Mouse (Mus musculus) cerebellum, postnatal 36 days (tissue): ENCODE measurements around the gene Nup210l.
"Not testable (repeated sequence)": the region's sequence is repeated elsewhere in the genome, so short reads cannot be mapped to it uniquely, and the experiment has no call there.

Source experiments
- DNase-seq, 2 experiments: peaks; one replicate each; pipeline ENCODE4 v3.0.0; 2021 to 2022; ENCODE audit warnings: mixed read lengths in 2 of 2

Gene Nup210l

DNA sequence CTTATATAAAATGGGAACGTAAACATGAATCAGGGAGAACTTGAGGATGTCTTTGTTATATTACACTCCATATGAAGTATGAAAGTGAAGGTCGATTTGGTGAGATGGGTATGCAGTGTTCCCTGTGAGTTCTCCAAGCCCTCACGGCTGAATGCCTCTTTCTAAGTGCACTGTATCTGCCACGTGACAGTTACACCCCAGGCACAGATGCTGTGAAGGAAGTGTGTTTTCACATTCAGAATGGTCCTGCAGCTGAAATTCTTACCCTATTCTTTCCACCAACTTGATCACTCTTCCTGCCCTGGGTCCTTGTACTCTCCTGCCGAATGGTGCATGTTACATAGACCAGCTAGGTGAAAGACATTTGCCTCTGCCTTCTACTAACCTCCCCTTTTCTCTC, 6.0 kb upstream of the Nup210l start:
- no peak for DNase-seq

DNA sequence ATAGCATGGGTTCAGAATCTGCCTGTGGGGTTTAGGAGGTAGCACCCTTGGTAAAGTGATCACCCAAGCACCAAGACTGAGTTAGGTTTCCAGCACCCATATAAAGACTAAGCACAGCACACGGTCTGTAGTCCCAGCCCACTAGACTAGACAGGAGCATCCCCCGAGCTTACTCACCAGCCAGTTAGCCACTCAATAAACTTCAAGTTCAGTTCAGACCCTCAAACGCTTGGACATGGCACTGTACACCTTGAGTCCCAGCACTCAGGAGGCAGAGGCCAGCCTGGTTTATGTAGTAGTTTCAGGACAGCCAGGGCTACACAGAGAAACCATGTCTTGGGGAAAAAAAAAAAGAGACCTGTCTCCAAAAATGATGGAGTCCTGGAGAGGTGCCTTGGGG, 2.9 kb upstream of the Nup210l start:
- DNase-seq = no peak

DNA sequence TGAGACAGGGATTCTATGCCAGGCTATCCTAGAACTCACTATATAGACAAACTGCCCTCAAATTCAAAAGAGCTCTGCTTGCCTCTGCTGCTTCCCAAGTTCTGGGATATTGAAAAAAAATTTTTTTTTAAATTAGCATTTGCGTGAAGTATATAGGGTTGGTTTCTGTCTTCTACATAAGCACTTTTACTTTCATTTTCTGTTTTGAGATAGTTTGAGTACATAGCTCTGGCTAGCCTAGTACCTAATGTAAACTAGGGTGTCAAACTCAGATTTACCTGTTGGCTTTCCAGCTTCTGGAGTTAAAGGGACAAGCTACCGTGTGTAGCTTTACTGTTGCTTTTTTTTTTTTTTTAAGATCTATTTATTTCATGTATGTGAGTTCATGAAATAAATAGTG, 2.3 kb upstream of the Nup210l start:
- DNase-seq = no peak

DNA sequence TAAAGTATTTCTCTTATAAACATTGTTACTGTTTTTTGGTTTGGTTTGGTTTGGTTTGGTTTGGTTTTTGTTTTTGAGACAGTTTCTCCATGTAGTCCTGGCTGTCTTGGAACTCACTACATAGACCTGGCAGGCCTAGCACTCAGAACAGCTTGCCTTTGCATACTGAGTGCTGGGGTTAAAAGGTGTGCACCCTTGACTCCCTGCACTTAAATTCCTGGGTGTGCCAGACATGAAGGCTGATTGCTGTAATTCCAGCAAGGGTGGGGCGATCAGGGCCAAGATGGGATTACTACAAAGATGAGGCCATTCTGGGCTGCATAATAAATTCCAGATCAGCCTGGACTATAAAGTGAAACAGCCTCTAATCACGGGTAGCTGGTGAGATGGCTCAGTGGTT, 1.7 kb upstream of the Nup210l start:
- DNase-seq = no peak

DNA sequence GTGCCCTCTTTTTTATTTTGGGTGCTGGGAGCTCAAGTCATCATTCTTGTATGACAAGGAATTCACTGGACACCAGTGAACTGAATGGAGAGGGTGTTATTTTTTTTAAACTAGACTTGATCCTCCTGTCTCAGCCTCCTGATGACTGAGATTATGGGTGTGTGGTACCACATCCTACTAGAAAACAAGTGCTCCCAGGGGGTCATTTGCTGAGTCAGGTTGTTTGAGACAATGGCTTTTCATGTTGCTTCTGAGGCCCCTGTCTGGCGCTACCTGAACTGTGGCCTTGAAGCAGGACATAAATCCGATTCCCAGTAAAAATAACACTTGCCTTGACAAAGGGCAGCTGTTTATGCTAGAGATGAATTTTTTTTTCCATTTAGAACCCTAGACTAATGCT, 756 bp upstream of the Nup210l start:
- no peak for DNase-seq

DNA sequence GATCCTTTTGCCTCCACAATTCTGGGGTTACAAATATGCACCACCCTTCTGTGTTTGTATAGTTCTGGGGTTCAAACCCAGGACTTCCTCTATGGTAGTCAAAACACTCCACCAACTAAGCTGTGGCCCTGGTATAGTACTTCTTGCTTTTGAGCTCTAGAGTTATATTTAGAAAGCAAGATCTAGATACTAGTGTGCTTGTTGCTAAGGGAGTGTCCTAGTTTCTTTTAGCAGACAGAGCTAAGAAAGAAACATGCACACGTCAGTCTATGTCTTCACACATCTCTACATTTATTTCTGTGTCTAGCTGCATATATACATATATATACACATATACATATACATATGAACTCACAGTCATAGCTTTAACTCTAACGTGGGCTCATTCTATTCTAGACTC, 7.8 kb downstream of the Nup210l start:
- no peak for DNase-seq

DNA sequence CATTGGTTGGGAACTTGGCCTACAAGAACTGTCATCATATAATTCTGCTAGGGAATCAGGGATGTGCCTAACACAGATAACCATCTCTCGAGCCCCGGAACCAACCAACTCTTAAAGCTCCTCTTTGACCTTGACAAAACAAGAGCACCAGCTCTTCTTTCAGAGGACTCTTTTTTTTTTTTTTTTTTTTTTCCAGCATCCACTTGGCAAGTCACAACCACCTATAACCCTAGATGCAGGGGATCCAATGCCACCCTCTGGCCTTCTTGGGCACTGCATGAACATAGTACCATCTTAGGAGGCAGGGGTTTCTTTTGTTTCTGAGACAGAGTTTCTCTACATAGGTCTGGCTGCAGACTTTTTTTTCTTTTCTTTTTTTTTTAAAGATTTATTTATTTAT, 10.4 kb downstream of the Nup210l start:
- DNase-seq = no peak

DNA sequence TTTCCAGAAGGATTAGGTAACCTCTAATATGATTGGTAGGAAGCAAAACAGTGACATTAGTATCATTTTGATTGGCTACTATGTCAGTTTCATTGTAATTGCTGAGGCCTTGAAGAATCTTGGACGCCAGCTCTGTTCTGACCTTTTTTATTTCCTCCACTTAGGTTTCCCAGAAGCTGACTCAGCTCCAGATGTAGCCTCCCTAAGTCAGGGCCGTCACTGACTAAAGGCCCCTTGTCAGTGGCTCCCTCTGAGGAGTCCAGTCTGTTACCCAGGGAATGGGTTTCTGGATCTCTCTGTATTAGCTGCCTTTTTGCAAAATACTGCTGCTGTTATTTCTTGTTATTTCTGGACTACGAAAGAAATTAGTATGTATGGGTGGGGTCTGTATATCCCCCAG, 11.6 kb downstream of the Nup210l start:
- no peak for DNase-seq

DNA sequence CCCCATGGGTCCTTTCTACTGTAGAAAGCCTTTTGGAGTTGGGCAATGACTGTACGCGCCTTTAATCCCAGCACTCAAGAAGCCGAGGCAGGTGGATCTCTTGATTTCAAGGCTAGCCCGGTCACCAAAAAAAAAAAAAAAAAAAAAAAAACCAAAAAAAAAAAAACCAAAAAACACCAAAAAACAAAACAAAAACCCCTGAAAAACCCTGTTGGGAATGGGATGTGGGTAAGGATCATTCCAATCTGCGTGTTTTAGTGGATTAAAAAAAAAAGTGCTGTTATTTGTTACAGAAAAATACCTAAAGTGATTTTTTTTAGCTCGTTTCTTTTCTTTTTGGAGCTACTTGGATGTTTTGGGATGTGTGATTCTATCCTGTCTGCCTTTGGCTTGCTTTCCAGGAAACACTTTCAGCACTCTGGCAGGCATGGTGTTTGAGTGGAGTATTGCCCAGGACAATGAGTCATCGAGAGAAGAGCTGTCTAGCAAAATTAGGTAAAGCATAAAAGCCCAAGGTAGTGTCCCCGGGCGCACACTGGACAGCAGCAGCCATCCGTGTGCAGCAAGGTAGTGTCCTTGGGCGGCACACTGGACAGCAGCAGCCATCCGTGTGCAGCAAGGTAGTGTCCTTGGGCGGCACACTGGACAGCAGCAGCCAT, 14.3 kb downstream of the Nup210l start:
- peak; percentile 35 to 55 for DNase-seq

DNA sequence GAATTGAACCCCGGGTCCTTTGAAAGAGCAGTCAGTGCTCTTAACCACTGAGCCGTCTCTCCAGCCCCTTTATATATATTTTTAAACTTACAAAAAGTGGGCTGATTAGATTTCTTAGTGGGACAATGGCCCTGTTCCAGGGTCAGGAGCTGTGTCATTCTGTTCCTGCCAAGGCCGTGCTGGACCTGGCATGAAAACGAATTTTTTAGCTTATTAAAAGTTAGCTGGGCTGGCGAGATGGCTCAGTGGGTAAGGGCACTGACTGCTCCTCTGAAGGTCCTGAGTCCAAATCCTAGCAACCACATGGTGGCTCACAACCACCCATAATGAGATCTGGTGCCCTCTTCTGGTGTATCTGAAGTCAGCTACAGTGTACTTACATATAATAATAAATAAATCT, 18.1 kb downstream of the Nup210l start:
- DNase-seq = not testable (repeated sequence)

DNA sequence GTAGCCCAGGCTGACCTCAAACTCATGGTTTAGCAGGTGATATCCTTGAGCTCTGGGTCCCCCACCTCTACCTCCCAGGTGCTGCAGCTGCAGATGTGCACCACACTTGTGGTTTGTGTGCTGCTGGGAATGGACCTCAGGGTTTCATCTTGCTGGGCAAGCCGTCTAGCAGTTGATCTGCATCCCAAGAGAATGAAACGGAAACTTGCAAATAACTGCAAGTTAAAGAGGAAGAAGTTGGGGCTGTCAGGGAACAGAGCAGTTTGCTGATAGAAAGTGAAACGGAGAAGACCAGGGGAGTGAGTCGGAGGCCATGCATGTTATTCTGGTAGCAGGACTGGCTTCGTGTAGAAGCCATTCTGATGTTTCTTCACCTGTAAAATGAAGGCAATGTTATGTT, 21.8 kb downstream of the Nup210l start:
- DNase-seq = no peak

DNA sequence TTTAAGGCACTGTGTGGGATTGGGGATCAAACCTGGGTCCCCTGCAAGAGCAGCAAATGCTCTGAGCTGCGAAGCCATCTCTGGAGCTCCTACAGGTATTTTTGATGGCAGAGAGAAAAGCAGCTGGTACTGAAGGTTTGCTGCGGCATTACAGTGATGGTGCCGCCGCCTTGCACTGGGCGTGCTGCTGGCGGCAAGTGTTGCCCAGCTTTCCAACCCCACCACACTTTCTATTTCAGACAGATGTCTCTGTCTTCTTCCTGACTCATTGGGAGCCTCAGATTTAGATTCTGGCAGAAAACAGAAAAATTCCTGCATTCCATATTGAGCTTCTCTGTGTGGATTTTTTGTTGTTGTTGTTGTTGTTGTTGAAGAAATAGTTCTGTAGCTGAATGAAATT, 23.9 kb downstream of the Nup210l start:
- no peak for DNase-seq

DNA sequence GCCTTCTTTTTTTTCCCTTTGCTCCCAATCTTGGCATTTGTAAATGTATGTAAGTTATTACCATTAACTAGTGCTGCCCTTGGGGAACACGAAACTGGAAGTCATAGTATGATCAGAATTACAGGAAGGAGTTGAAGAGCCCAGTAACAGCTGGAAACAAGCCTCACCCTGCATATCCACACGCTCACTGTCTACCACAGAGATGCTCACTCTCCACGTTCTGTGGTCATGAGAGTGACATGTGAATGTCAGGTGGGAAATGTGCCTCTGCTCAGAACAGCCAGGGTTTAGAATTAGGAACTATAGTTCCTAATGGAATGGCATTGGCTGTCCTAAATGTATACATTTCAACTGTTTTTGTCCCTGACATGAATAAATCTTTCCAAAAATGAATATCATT, 28.8 kb downstream of the Nup210l start:
- DNase-seq = no peak

DNA sequence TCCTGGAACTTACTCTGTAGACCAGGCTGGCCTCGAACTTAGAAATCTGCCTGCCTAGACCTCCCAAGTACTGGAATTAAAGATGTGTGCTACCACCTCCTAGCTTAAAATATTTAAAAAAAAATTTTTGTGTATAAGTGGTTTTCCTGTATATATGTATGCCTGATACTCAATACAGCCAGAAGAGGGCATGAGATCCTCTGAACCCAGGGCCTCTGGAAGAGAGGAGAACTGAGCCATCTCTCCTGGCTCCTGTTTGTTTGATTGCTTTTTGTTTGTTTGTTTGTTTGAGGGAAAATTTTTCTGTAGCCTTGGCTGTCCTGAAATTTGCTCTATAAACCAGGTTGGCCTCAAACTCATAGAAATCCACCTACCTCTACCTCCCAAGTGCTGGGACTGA, 29.4 kb downstream of the Nup210l start:
- DNase-seq = no peak

DNA sequence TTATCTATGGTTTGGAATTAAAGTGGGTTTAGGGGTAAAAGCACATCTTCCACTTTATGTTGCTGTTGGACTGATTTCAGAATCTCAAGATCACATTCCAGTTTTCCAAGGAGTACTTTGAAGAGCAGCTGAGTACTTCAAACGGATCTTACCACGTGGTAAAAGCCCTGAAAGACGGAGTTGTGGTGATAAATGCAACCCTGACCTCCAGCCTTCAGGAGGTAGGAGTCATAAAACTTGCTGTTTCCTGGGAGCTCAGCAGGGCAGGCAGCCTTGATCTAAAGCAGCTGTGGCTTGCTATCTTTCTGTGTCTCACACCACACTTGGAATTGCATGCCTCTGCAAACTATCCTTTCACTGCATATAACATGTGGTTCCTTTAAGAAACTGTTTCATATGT, 30.6 kb downstream of the Nup210l start:
- DNase-seq = no peak

DNA sequence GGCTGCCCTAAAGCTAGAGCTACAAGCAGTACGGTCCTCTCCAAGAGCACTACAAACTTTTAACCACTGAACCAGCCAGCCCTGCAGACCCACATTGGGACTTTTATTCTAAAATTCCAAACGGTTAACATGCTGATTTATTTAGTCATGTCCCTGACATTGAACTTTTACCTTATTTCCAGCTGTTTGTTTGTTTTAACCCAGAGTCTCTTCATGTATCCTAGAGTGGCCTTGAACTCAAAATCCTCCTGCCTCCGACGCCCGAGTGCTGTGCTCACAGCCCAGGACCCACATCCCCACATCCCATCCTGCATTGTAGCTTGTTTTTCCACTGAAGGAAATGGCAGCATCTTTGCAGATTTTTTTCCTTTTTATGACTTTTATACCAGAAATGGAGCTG, 31.1 kb downstream of the Nup210l start:
- no peak for DNase-seq

DNA sequence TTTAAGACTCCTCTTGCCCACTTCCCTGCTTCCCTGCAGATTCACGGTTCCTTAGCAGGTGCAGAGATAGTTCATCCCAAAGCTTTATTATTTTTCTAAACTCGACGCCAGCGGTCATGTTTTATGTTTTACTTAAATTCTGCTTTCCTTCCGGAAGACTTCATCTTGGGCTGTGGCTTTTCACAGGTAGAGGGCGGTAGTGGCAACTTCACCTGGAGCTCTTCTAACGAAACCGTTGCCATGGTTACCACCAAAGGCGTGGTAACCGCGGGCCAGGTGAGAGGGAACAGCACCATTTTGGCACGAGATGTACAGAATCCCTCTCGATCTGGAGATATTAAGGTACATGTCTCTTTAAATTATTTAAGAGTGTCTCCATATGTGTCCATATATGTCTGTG, 32.7 kb downstream of the Nup210l start:
- DNase-seq = no peak

DNA sequence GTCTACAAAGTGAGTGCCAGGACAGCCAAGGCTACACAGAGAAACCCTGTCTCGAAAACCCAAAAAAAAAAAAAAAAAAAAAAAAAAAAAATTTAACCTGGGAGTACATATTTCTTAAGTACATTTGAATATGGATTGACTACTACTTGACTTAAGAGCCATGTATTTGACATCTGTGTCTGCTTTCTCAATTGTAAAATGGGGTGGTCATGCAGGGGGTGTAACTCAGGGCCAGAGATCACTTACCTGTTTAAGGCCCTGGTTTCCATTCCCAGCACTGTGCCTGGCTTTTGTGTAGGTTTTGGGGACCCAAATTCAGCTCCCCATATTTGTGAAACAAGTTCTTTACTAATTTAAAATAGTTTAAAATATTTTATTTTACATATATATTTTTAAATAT, 33.7 kb downstream of the Nup210l start:
- no peak for DNase-seq

DNA sequence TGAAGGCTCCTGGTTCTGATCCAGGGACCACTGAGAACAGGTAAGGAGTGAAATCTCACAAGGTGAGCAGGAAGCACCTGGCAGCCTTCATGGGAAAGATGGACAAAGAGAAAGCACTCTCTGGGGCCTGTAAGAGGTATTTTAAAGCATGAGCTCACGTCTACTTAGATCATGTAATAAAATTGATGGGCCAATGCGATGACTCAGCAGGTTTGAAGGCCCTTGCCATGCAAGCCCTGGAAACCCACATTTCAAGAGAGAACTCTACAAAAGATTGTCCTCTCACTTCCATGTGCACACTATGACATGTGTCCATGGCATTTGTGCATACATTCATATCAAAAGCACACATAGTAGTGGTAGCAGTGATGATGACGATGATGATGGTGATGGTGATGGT, 36.0 kb downstream of the Nup210l start:
- no peak for DNase-seq

DNA sequence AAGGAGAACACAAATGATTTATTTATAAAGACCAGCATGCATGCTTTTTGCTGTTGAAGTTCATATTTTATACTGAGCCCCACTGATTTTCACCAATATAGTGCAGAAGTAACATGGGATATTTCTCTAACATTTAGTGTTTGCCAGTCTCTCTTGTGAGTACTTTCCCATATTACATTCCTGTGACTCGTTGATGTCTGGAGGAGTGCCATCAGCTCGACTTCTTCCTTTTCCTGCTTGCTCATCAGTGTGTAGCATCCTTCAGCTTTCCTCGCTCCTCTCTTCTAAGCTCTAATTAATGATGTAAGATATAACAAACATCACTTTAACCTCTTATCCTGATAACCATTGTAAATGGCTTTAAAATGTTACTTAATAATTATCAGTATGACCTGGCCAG, 41.5 kb downstream of the Nup210l start:
- DNase-seq = no peak

DNA sequence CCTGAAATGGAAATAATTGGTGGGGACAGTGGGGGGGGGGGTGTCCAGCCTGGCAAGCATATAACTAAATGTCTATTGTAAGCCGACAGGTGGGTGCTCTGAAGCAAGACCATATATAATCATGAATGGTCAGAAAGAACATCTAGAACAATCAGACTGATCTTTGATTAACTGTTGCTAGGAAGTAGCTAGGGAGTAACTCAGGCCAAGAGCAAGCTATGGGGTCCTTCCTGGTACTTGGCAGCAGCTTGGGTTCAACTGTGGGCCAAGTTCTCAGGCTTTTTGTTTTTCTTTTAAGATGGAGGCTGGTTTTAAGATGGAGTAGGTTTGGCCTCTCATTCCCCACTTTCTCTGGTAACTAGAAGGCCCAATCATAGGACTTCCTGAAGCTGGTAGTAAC, 42.7 kb downstream of the Nup210l start:
- no peak for DNase-seq

DNA sequence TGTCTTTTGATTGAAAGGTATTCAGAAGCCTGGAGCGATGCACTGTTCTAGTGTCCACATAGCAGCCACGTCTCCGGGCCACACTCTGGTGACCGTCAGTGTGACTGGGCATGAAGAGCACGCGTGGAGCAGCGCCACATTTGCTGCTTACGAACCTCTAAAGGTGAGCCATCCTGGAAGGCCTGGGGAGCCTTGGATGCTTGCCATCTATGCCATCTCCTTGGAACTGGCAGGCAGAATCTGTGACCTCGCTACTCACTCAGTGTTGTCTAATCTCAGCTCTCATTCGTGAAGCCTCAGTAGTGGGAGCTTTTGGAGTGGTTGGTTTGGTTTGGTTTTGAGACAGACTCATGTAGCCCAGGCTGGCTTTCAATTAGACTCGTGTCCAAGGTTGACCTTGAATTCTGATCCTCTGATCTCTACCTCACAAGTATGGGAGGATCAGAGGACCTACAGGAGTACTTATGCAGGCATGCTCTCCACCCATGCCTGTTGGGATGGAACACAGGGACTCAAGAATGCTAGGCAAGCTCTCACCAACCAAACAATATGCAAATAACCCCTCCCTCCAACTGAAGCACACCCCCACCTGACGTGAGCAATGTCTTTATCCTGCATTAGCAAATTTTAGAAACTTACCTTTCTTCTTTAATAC, 47.3 kb downstream of the Nup210l start:
- peak in 1 of 2 experiments; percentile 2 for DNase-seq

DNA sequence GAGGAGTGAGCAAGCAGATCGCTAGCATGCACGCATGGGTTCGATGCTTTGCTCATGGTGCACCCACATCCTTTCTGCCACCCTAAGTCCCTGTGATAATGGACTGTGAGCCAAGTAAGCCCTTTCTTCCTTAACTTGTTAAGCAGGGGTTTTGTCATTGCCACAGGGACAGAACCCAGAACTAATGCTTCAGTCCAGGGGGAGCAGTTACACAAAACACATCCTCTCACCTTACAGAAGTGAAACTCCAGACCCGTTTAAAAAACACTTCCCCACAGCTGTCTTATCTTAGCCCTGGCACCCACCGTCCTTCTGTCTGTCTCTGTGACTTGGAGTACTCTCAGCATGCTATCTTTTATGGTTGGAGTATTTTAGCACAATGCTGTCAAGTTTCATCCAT, 52.1 kb downstream of the Nup210l start:
- no peak for DNase-seq

DNA sequence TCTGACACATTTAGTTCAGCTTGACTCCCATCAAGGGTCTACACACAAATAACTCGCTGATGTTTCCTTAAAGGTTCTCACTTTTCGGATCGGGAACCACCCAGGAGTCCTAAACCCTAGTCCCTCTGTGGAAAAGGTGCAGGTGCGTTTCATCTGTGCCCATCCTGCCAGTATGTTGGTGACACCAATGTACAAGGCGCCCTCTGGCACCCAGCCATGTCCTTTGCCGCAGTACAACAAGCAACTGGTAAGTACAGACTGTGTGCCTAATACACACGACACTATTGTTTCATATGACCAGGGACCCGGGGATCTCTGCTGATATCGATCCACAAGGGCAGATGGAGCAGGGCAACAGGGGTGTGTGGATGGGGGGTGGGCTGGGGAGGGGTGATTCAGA, 55.8 kb downstream of the Nup210l start:
- no peak for DNase-seq

DNA sequence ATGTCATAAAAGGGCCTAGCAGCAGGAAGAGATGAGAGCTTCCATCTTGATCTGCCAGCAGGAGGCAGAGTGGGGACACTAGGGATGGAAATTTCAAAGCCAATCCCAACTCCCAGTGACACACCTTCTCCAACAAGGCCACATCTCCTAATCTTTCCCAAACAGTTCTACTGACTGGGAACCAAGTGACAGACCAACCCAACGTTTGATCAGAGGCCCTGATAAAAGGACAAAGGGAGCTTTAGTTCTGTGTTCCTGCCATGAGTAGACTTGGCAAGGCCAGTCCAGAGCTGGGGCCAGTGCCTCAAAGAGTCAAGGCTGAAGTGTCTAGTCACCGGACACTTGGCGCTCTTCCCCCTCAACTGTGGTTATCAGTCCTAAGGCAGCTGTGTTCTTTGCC, 57.6 kb downstream of the Nup210l start:
- DNase-seq = no peak
